Mouse (Mus musculus) mouse trophoblast stem cell (cell line): ENCODE data around the gene Pkd1l2.

ENCODE experiments used
- in situ Hi-C, 2 experiments: fragments of 300-500 bp; cut with MseI, MboI; formaldehyde crosslinking; loops; 2 replicates in 1 of 2; 3 replicates in 1 of 2; pipeline ENCODE4 v1.15.1; 2025

Gene Pkd1l2

GRCm38 (mm10) chr8:117082399-117082872 is at the start of gene Pkd1l2:
TSS of gene Pkd1l2 (minus strand) at chr8:117082449.
- in situ Hi-C loops, result no loop called here

DNA sequence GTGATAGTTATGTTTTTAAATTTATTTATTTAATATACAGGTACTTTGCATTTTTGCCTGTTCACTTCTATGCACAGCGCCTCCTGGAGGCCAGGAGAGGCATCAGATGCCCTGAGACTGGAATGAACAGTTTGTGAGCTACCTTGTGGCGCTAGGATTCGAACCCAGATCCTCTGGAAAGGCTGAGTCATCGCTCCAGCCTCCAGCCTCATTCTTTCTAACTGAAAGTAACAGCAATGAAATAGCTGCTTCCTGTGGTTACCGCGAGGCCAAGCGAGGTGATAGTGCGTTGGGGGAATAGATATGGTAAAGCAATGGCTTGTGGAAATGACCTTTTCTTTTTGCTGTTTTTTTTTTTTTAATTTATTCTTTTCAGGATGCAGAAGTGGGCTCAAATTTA is 44.8 kb upstream of the Pkd1l2 start:
- in situ Hi-C loops, result no loop called here

- in situ Hi-C loops, result no loop called here
Observed at GRCm38 (mm10) chr8:117126411-117126810, 44.2 kb upstream of the Pkd1l2 start.

GRCm38 (mm10) chr8:117125854-117126253 is 43.6 kb upstream of the Pkd1l2 start:
- in situ Hi-C loops, result no loop called here

GRCm38 (mm10) chr8:117123850-117124633 is 41.8 kb upstream of the Pkd1l2 start:
- in situ Hi-C loops, result no loop called here

GRCm38 (mm10) chr8:117121277-117121676 is 39.0 kb upstream of the Pkd1l2 start:
- in situ Hi-C loops, result no loop called here

- in situ Hi-C loops, result no loop called here
Observed at GRCm38 (mm10) chr8:117118409-117118808, 36.2 kb upstream of the Pkd1l2 start.

GRCm38 (mm10) chr8:117116534-117116933 is 34.3 kb upstream of the Pkd1l2 start:
- in situ Hi-C loops, result no loop called here

DNA sequence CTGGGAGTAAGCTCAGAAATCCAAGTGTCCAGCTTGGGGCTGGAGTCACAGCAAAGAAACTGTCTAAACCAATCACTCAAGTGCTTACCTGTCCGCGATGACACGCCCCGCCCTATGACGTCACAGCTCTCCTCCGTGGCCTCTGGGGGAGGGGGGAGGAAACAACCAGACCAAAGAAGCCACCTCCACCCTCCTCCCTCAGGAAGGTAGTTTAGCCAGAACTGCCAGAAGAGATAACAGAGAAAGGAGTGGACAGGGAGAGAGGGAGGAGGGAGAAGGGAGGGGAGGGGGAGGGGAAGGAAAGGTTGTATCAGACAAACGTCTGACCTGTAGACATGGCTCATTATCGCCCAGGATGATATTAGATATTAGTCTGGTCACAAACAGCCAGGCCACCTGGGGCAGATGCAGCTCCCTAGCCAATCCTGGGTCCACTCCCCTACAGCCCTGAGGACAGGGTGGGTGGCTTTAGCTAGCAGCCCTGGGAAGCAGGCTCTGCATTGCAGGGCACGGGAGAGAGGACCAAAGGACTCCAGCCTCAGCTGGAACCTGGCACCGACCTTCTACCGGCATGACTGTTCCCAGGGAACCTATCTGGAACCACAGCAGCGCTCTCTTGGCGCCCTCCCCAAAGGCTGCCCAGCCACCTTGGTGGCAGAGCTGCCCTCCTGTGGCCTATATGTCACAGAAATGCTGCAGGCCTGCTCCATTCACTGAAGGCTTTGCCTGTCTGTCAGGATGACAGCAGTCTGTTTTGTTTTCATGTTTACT is 33.6 kb upstream of the Pkd1l2 start:
- in situ Hi-C loops, result no loop called here

GRCm38 (mm10) chr8:117115094-117115493 is 32.8 kb upstream of the Pkd1l2 start:
- in situ Hi-C loops, result no loop called here

- in situ Hi-C loops, result no loop called here
Observed at GRCm38 (mm10) chr8:117112261-117112660, 30.0 kb upstream of the Pkd1l2 start.

DNA sequence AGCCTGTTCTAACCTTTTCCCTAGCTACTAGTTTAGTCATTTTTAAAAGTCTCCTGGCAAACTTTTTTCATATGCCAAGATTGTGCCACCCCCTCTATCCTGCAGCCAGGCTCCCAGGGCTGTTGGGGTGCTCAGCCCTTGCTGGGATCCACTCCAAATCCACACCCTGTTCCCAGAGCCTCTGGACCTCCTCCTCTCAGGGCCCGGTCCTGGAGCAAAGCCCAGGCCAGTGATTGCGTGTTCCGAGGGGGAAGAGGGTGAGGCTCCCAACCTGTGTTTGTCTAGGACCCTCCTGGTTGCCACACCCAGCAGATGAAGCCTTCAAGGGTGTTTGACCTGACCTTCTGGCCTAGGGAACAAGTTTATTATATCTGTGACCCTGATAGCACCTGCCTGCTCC is 29.4 kb upstream of the Pkd1l2 start:
- in situ Hi-C loops, result no loop called here

DNA sequence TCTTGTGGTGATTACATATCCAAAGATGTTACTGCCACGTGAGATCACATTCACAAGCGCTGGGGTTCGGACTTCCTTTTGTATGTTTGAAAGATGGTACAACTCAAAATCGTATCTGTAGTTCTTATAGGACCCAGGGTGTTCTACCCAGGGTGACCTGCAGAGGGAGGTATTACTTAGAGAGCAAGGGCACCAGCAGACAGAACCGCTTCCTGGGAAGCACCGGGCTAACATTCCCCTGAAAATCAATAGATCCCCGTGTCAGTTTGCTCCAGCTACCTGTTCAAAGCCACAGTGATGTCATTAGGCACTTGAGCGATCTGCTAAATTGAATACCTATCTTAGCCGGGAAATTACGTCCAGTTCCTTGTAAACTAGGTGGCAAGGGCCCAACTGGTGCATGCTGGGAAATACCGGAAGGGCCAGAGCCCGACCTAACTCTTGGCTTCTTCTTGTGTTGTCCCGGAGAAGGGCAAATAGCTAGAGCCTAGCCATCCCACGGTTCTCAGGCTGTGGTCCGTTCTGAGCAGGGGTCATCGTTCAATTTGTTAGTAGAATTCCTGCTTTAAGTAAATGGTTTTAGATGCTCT is 27.6 kb upstream of the Pkd1l2 start:
- in situ Hi-C loops, result no loop called here

- in situ Hi-C loops, result no loop called here
Observed at GRCm38 (mm10) chr8:117109018-117109711, 26.9 kb upstream of the Pkd1l2 start.

GRCm38 (mm10) chr8:117107533-117107932 is 25.3 kb upstream of the Pkd1l2 start:
- in situ Hi-C loops, result no loop called here

DNA sequence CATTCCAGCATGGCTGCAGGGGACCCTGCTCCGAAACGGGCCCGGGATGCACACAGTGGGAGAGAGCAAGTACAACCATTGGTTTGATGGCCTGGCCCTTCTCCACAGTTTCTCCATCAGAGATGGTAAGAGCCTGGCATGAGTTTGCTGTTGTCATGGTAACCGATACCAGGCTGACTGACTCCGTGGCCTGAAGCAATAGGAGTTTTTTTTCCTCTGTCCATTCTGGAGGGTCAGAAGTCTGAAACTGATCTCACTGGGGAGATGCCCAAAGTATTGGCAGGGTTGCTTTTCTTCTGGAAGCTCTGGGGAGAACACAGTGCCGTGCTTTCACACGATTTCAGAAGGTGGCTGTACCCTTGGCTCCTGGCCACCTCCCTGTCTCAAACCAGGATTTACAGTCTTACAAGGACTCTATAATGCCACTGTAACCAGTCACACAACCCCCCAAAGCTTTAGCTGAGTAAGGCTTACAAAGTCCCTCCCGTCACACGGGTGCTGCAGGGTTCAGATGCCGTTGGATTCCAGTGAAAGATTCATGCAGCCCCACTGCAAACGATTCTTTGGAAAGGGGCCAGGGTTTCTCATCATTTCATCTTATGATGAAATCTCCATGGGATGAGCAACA is 15.4 kb upstream of the Pkd1l2 start:
- in situ Hi-C loops, result no loop called here

- in situ Hi-C loops, result no loop called here
Observed at GRCm38 (mm10) chr8:117097051-117097563, 14.9 kb upstream of the Pkd1l2 start.

DNA sequence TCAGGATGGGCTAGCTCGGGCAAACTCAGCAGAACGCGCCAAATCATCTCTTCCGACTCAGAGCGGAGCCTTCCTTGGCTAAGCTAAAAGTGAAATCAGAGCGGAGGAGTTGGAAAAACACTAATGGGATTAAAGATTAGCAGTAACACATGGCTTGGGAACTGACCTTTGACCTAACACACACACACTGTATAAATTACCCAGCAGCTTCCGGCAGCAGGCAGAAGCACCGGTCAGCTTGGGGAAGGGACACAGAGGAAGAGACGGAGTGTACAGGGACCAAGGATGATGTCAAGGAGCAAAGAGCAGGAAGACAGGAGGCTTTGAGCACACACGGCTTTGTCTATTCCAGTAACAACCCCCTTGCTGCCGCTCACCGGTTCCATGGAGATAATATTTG is 13.4 kb upstream of the Pkd1l2 start, which contains the start of gene Bco1:
Bco1 (plus strand) TSS at position 208 of the 400 bp plus-strand sequence.
- in situ Hi-C loops, result no loop called here

DNA sequence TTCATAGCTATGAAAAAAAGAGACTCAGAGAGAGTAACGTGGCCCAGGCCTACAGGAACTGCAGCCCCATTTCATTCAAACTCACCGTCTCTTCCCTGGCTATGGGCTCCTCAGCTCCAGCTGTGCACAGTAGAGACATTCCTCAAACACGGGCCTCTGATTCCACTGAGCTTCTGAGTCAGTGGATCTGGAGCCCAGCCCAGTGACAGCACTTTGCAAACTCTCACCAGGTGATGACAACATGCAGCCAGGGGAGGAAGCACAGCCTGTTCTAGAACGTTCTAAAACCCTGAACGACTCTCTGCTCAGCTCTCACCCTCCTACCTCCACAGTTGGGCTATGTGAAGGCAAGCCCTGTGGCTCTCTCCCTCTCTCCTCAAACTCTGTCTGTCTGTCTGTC is 11.8 kb upstream of the Pkd1l2 start:
- in situ Hi-C loops, result no loop called here

DNA sequence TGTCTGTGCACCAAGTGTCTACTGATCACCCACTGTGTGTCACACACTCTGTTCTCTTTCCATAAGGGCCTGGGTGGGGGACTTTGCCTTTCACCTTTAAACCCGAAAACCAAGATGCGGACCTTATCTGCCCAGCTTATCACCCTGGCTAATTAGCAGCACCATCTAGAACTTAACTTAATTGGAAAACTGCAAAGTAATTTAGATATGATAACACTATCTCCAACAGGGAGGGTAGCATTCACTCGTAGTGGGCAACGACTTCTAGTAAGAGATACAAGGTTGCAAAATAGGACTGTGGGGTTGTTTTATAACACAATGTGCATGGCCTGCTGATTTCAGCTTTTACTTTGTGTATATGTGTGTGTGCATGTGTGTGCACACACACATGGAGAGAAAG is 7.6 kb upstream of the Pkd1l2 start:
- in situ Hi-C loops, result no loop called here

GRCm38 (mm10) chr8:117087036-117087435 is 4.8 kb upstream of the Pkd1l2 start:
- in situ Hi-C loops, result no loop called here
